In genomic region chr8:77515786-77516185, GRCm38 (mm10) we compare ENCODE assay signal across 9 mouse cellular contexts. TPM values are rescaled to one million over a fixed set of nuclear protein-coding genes. Genes with fewer than 3 reads are reported as not detected.
DNase-seq lines count a peak whose midpoint lies in the region; ATAC-seq lines count a peak whose summit lies in the region.
"Had no signal": no experiment of that assay in that cellular context is flagged by ENCODE, and none has a peak within 500 bp of the region (broad histone marks: within the 10 kb centered on the region; RNA-seq: fewer than 3 reads in every experiment).

No protein-coding gene starts in this region.

- no peaks in the 10 kb centered on the region for H3K4me1 ChIP-seq in hindbrain, embryonic 11.5 days (replicated peaks; ENCODE audit: control insufficient read depth, insufficient read depth, low read length)

- no peaks in the 10 kb centered on the region for H3K9me3 ChIP-seq in hindbrain, embryonic 11.5 days (ENCODE audit: control insufficient read depth, low read length)

- H3K27me3 ChIP-seq in hindbrain, embryonic 11.5 days (ENCODE audit: control insufficient read depth, insufficient read depth, low read length) = no peaks in the 10 kb centered on the region; the same call in 1 of the 2 replicates

- H3K79me2 ChIP-seq in macrophage (ENCODE audit: inconsistent target) = peaks cover 92% of the 10 kb centered on the region

- 0 out of 2 replicates have a peak overlapping the region, but pooled peaks have one; percentile 9 for H3K4me2 ChIP-seq in hindbrain, embryonic 11.5 days (replicated peaks; ENCODE audit: low read depth, low read length)

- no peak for ATAC-seq in hindbrain, embryonic 11.5 days (ENCODE audit: low FRiP score)
- no peak for ATAC-seq in granulocyte monocyte progenitor cell, adult 5-6 weeks (replicated peaks; ENCODE audit: poor library complexity, severe bottlenecking)

- H3K4me3 ChIP-seq in hindbrain, embryonic 11.5 days (ENCODE audit: low read depth, low read length) = no peak overlapping the region
- H3K4me3 ChIP-seq in macrophage (ENCODE audit: inconsistent target) = peak overlapping the region; percentile 80

- H3K9ac ChIP-seq in hindbrain, embryonic 11.5 days (ENCODE audit: low read depth, low read length) = no peak overlapping the region

- no peak overlapping the region for H3K27ac ChIP-seq in hindbrain, embryonic 11.5 days (ENCODE audit: low read depth, low read length)
- no peak overlapping the region for H3K27ac ChIP-seq in macrophage

- H3K36me3 ChIP-seq in hindbrain, embryonic 11.5 days (ENCODE audit: control insufficient read depth, insufficient read depth, low read length) = no peaks in the 10 kb centered on the region
- no peaks in the 10 kb centered on the region for H3K36me3 ChIP-seq in macrophage (ENCODE audit: inconsistent target)

- 75% methylated on average over 8 of the region's 8 CpGs for WGBS in hindbrain, embryonic 11.5 days
- 93% methylated on average over 7 of the region's 8 CpGs for WGBS in macrophage (ENCODE audit: missing documents)

- intact Hi-C loops in left cerebral cortex, postnatal 4 days (cut with DNase I) = loop anchor here (5.0 kb wide), 1 partner anchor 93 kb away; no protein-coding TSS in a partner anchor

- DNase-seq in left cerebral cortex, postnatal 4 days = peak; percentile 15
- DNase-seq in left cerebral cortex, adult 18-20 months (ENCODE audit: low spot score in 2 of 2) = no peak
- DNase-seq in cerebellum, postnatal 10 days = peak; percentile 69 to 73
- DNase-seq in hindbrain, embryonic 11.5 days (ENCODE audit: low spot score) = no peak
- no peak for DNase-seq in urinary bladder, postnatal 25 days (ENCODE audit: low spot score)
- DNase-seq in spleen, postnatal 14 days (ENCODE audit: low spot score in 2 of 2) = no peak
- DNase-seq: kidney, postnatal 25 days had no signal

RNA-seq across cellular contexts. Expression of gene Arhgap10, which starts 2.0 kb away (rescaled TPM):
- total RNA-seq in left cerebral cortex, postnatal 4 days (2021) = 1 to 10 TPM; 6.5 to 6.6 TPM
- total RNA-seq in left cerebral cortex, adult 18-20 months (2021) = 10 to 100 TPM; 40.4 to 44.0 TPM
- polyA plus RNA-seq in hindbrain, embryonic 11.5 days (2014; fragmentation: Nextera tagmentation; extraction: Ambion mirVana) = 13.6 and 15.4 TPM in 2 replicates
- total RNA-seq in macrophage (2018; cell fraction: chromatin; rRNA removed) = 1,000 to 10,000 TPM in 1 of 26 experiments, 100 to 1,000 TPM in 25; 347 to 1,329 (median 426) TPM
- total RNA-seq in macrophage (2018; cell fraction: cytosol; rRNA removed) = 100 to 1,000 TPM in 2 of 26 experiments, 10 to 100 TPM in 24; 73.8 to 104 (median 89.1) TPM
- 100 to 1,000 TPM; 123 to 625 (median 180) TPM for total RNA-seq in macrophage (2018; cell fraction: nucleus; rRNA removed)
- polyA plus RNA-seq in macrophage (2018) = 50.4 to 116 TPM (median 74.4 TPM) in 3 replicates
- 3.5 and 6.4 TPM in 2 replicates for total RNA-seq in granulocyte monocyte progenitor cell, adult 5-6 weeks (2014; fragmentation: Nextera tagmentation)
- total RNA-seq in granulocyte monocyte progenitor cell, adult 5-6 weeks (2017) = 12.2 and 21.8 TPM in 2 replicates

RNA-seq across cellular contexts. Expression of gene Prmt9, which starts 33.4 kb away (rescaled TPM):
- 10 to 100 TPM; 28.0 to 29.4 TPM for total RNA-seq in left cerebral cortex, postnatal 4 days (2021)
- 10 to 100 TPM; 19.8 TPM for total RNA-seq in left cerebral cortex, adult 18-20 months (2021)
- 22.7 and 24.3 TPM in 2 replicates for polyA plus RNA-seq in hindbrain, embryonic 11.5 days (2014; fragmentation: Nextera tagmentation; extraction: Ambion mirVana)
- 100 to 1,000 TPM in 14 of 26 experiments, 10 to 100 TPM in 12; 28.2 to 133 (median 102) TPM for total RNA-seq in macrophage (2018; cell fraction: chromatin; rRNA removed)
- total RNA-seq in macrophage (2018; cell fraction: cytosol; rRNA removed) = 10 to 100 TPM; 17.7 to 34.6 (median 23.2) TPM
- total RNA-seq in macrophage (2018; cell fraction: nucleus; rRNA removed) = 10 to 100 TPM; 22.3 to 72.3 (median 54.1) TPM
- polyA plus RNA-seq in macrophage (2018) = 17.9 to 22.7 TPM (median 19.0 TPM) in 3 replicates
- total RNA-seq in granulocyte monocyte progenitor cell, adult 5-6 weeks (2014; fragmentation: Nextera tagmentation) = 14.7 and 22.3 TPM in 2 replicates
- total RNA-seq in granulocyte monocyte progenitor cell, adult 5-6 weeks (2017) = 23.1 TPM in 2 replicates

Comparison
In these comparisons a context has a peak if more than half of its experiments do, and no peak if none do; other contexts are left out.
1. DNase-seq: peak in left cerebral cortex, postnatal 4 days (single experiment) and cerebellum, postnatal 10 days (2 of 2); none in left cerebral cortex, adult 18-20 months (0 of 2), hindbrain, embryonic 11.5 days (single experiment), urinary bladder, postnatal 25 days (single experiment) and spleen, postnatal 14 days (0 of 2).